Mouse (Mus musculus): Measurements from ENCODE around the gene Dlk1.

GRCm38 (mm10) chr12:109473575-109473976 is 21.0 kb downstream of the Dlk1 start:
- TF ChIP-seq POLR2A (IDR thresholded peaks at IDR 0.05; ENCODE audit: insufficient read length, low read depth) (no peak), MYOD1 (IDR thresholded peaks at IDR 0.05; ENCODE audit: control insufficient read depth in 1 of 3, insufficient read length in 2 of 3, low read depth in 2 of 3) (no peak)

Data from myocyte (in vitro differentiated cells).